Mouse (Mus musculus): ENCODE measurements around the gene Usp25. TPM values are rescaled to one million over a fixed set of nuclear protein-coding genes. Genes with fewer than 3 reads are reported as not detected.

Usp25 gene
- polyA plus RNA-seq, 1 experiment from 2014 or later, result 29.9 TPM

GRCm38 (mm10) chr16:77093526-77093925, 80.0 kb downstream of the Usp25 start:
- no peak overlapping the region for H3K9ac ChIP-seq (ENCODE audit: low read depth, low read length)
- no peaks in the 10 kb centered on the region for H3K9me3 ChIP-seq (replicated peaks; ENCODE audit: control insufficient read depth, low read length)
- H3K27me3 ChIP-seq (ENCODE audit: control insufficient read depth, insufficient read depth, low read length), result no peaks in the 10 kb centered on the region
- H3K4me3 ChIP-seq (ENCODE audit: low read depth, low read length), result no peak overlapping the region
- no peaks in the 10 kb centered on the region for H3K4me1 ChIP-seq (ENCODE audit: control insufficient read depth, insufficient read depth, low read length)
- 76% methylated on average over 9 of the region's 9 CpGs for WGBS (ENCODE audit: insufficient replicate concordance)
- peaks cover 6% of the 10 kb centered on the region; the same call in 1 of the 2 replicates for H3K36me3 ChIP-seq (ENCODE audit: control insufficient read depth, insufficient read depth, low read length)
- no peak for ATAC-seq (replicated peaks; ENCODE audit: insufficient number of reproducible peaks, low FRiP score, low TSS enrichment)
- no peak overlapping the region for H3K4me2 ChIP-seq
- no peak overlapping the region for H3K27ac ChIP-seq (ENCODE audit: low read depth, low read length)

DNA sequence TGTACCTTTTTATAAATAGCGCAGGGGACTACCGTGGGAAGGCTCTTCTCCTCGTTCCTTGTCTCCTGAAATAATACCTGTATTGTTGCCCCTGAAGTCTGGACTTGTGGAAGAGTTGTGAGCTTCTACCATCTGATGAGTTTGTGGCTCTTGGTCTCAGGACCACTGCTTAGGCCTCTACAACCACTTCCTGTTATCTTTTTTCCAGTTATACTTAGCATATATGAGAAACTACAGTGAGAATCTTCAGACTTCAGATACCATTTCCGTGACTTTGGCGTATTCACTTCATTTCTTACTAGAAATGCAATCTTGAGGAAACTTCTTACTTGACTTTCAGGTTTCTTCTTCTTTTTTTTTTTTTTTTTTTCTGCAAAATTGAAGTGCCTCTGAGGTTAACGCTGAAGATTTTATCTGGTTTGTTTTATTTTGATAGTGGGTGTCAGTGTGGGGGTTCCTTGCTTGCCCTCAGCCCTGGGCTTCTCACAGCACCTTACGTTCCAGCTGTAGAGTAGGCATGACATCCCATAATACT, 81.6 kb downstream of the Usp25 start:
- ATAC-seq (replicated peaks; ENCODE audit: insufficient number of reproducible peaks, low FRiP score, low TSS enrichment), result no peak
- 80% methylated on average over 7 of the region's 7 CpGs for WGBS (ENCODE audit: insufficient replicate concordance)
- peaks cover 6% of the 10 kb centered on the region; the same call in 1 of the 2 replicates for H3K36me3 ChIP-seq (ENCODE audit: control insufficient read depth, insufficient read depth, low read length)

GRCm38 (mm10) chr16:77099018-77099869, 85.7 kb downstream of the Usp25 start:
- peaks cover 11% of the 10 kb centered on the region for H3K36me3 ChIP-seq (ENCODE audit: control insufficient read depth, insufficient read depth, low read length)
- WGBS (ENCODE audit: insufficient replicate concordance), result 75% methylated on average over 8 of the region's 8 CpGs

More for the DNA sequence above, 81.6 kb downstream of the Usp25 start:
- Histone ChIP-seq H3K27ac (ENCODE audit: low read depth, low read length) (no peak overlapping the region), H3K9ac (ENCODE audit: low read depth, low read length) (no peak overlapping the region), H3K9me3 (replicated peaks; ENCODE audit: control insufficient read depth, low read length) (no peaks in the 10 kb centered on the region), H3K27me3 (ENCODE audit: control insufficient read depth, insufficient read depth, low read length) (no peaks in the 10 kb centered on the region), H3K4me1 (ENCODE audit: control insufficient read depth, insufficient read depth, low read length) (no peaks in the 10 kb centered on the region), H3K4me2 (no peak overlapping the region), H3K4me3 (ENCODE audit: low read depth, low read length) (no peak overlapping the region)

GRCm38 (mm10) chr16:77103637-77104264, 90.2 kb downstream of the Usp25 start:
- no peak overlapping the region for H3K9ac ChIP-seq (ENCODE audit: low read depth, low read length)
- no peaks in the 10 kb centered on the region for H3K9me3 ChIP-seq (replicated peaks; ENCODE audit: control insufficient read depth, low read length)
- 86% methylated on average over 5 of the region's 5 CpGs for WGBS (ENCODE audit: insufficient replicate concordance)
- no peaks in the 10 kb centered on the region for H3K4me1 ChIP-seq (ENCODE audit: control insufficient read depth, insufficient read depth, low read length)
- H3K36me3 ChIP-seq (ENCODE audit: control insufficient read depth, insufficient read depth, low read length), result peaks cover 6% of the 10 kb centered on the region
- H3K4me2 ChIP-seq, result no peak overlapping the region
- H3K27me3 ChIP-seq (ENCODE audit: control insufficient read depth, insufficient read depth, low read length), result no peaks in the 10 kb centered on the region
- no peak for ATAC-seq (replicated peaks; ENCODE audit: insufficient number of reproducible peaks, low FRiP score, low TSS enrichment)
- H3K4me3 ChIP-seq (ENCODE audit: low read depth, low read length), result no peak overlapping the region
- no peak overlapping the region for H3K27ac ChIP-seq (ENCODE audit: low read depth, low read length)

More at GRCm38 (mm10) chr16:77099018-77099869, 85.7 kb downstream of the Usp25 start:
- no peak overlapping the region for H3K9ac ChIP-seq (ENCODE audit: low read depth, low read length)
- no peak for ATAC-seq (replicated peaks; ENCODE audit: insufficient number of reproducible peaks, low FRiP score, low TSS enrichment)
- H3K27me3 ChIP-seq (ENCODE audit: control insufficient read depth, insufficient read depth, low read length), result no peaks in the 10 kb centered on the region
- no peak overlapping the region for H3K27ac ChIP-seq (ENCODE audit: low read depth, low read length)
- H3K4me1 ChIP-seq (ENCODE audit: control insufficient read depth, insufficient read depth, low read length), result no peaks in the 10 kb centered on the region
- no peak overlapping the region for H3K4me2 ChIP-seq
- no peak overlapping the region for H3K4me3 ChIP-seq (ENCODE audit: low read depth, low read length)
- H3K9me3 ChIP-seq (replicated peaks; ENCODE audit: control insufficient read depth, low read length), result no peaks in the 10 kb centered on the region

DNA sequence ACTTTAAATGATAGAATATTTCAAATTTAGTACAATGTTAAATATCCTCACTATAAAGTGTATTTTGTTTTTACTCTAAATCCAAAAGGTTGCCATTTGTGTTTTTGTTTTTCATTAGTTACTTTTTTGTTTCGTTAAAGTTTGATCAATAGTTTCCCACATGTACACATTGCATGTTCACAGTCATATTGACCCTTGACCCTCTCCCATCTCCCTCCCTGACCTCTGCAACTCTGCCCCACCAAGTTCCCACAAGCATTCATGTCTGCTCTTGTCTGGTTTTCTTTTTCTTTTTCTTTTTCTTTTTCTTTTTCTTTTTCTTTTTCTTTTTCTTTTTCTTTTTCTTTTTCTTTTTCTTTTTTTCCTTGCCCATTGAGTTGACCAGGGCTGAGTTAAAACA, 97.8 kb downstream of the Usp25 start:
- Histone ChIP-seq H3K36me3 (ENCODE audit: control insufficient read depth, insufficient read depth, low read length) (peaks cover 15% of the 10 kb centered on the region), H3K4me1 (ENCODE audit: control insufficient read depth, insufficient read depth, low read length) (no peaks in the 10 kb centered on the region), H3K27ac (ENCODE audit: low read depth, low read length) (no peak overlapping the region), H3K9ac (ENCODE audit: low read depth, low read length) (no peak overlapping the region), H3K4me3 (ENCODE audit: low read depth, low read length) (no peak overlapping the region), H3K4me2 (no peak overlapping the region), H3K27me3 (ENCODE audit: control insufficient read depth, insufficient read depth, low read length) (no peaks in the 10 kb centered on the region), H3K9me3 (replicated peaks; ENCODE audit: control insufficient read depth, low read length) (no peaks in the 10 kb centered on the region)
- no peak for ATAC-seq (replicated peaks; ENCODE audit: insufficient number of reproducible peaks, low FRiP score, low TSS enrichment)
- WGBS (ENCODE audit: insufficient replicate concordance), result 81% methylated on average over 1 of the region's 1 CpGs

GRCm38 (mm10) chr16:77125908-77126307, 112.4 kb downstream of the Usp25 start:
- H3K9me3 ChIP-seq (replicated peaks; ENCODE audit: control insufficient read depth, low read length), result no peaks in the 10 kb centered on the region
- no peak for ATAC-seq (replicated peaks; ENCODE audit: insufficient number of reproducible peaks, low FRiP score, low TSS enrichment)
- H3K27ac ChIP-seq (ENCODE audit: low read depth, low read length), result no peak overlapping the region
- no peak overlapping the region for H3K9ac ChIP-seq (ENCODE audit: low read depth, low read length)
- 41% methylated on average over 1 of the region's 1 CpGs for WGBS (ENCODE audit: insufficient replicate concordance)
- no peaks in the 10 kb centered on the region for H3K4me1 ChIP-seq (ENCODE audit: control insufficient read depth, insufficient read depth, low read length)
- H3K4me2 ChIP-seq, result no peak overlapping the region
- no peaks in the 10 kb centered on the region for H3K27me3 ChIP-seq (ENCODE audit: control insufficient read depth, insufficient read depth, low read length)
- no peak overlapping the region for H3K4me3 ChIP-seq (ENCODE audit: low read depth, low read length)
- H3K36me3 ChIP-seq (ENCODE audit: control insufficient read depth, insufficient read depth, low read length), result no peaks in the 10 kb centered on the region

GRCm38 (mm10) chr16:77128683-77129082, 115.2 kb downstream of the Usp25 start:
- no peaks in the 10 kb centered on the region for H3K27me3 ChIP-seq (ENCODE audit: control insufficient read depth, insufficient read depth, low read length)
- no peaks in the 10 kb centered on the region for H3K9me3 ChIP-seq (replicated peaks; ENCODE audit: control insufficient read depth, low read length)
- H3K4me2 ChIP-seq, result no peak overlapping the region
- no peak overlapping the region for H3K4me3 ChIP-seq (ENCODE audit: low read depth, low read length)
- H3K9ac ChIP-seq (ENCODE audit: low read depth, low read length), result no peak overlapping the region
- no peak for ATAC-seq (replicated peaks; ENCODE audit: insufficient number of reproducible peaks, low FRiP score, low TSS enrichment)
- no peaks in the 10 kb centered on the region for H3K4me1 ChIP-seq (ENCODE audit: control insufficient read depth, insufficient read depth, low read length)
- WGBS (ENCODE audit: insufficient replicate concordance), result 34% methylated on average over 5 of the region's 5 CpGs
- no peak overlapping the region for H3K27ac ChIP-seq (ENCODE audit: low read depth, low read length)
- no peaks in the 10 kb centered on the region for H3K36me3 ChIP-seq (ENCODE audit: control insufficient read depth, insufficient read depth, low read length)

DNA sequence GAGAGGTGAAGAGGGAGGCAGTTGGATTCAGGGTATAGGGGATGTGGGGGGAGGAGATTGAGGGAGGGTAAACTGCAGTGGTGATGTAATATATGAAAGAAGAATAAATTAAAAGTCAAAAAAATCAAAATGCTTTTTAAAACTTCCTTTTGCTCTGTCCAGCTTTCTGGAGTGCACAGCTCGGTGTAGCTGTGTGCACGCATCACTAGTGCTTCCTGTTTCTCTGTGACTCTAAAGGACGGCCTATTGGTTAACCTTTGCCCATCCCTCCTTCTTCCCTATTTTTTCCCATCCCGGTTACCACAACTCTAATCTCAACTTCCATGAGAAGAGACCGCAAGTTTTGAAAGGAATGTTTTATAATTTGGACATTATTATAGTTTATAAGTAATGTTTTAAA, 119.5 kb downstream of the Usp25 start:
- H3K36me3 ChIP-seq (ENCODE audit: control insufficient read depth, insufficient read depth, low read length), result no peaks in the 10 kb centered on the region
- H3K9ac ChIP-seq (ENCODE audit: low read depth, low read length), result no peak overlapping the region
- H3K27ac ChIP-seq (ENCODE audit: low read depth, low read length), result no peak overlapping the region
- H3K4me3 ChIP-seq (ENCODE audit: low read depth, low read length), result no peak overlapping the region
- H3K9me3 ChIP-seq (replicated peaks; ENCODE audit: control insufficient read depth, low read length), result no peaks in the 10 kb centered on the region
- no peak for ATAC-seq (replicated peaks; ENCODE audit: insufficient number of reproducible peaks, low FRiP score, low TSS enrichment)
- H3K4me2 ChIP-seq, result no peak overlapping the region
- WGBS (ENCODE audit: insufficient replicate concordance), result 83% methylated on average over 5 of the region's 5 CpGs
- H3K4me1 ChIP-seq (ENCODE audit: control insufficient read depth, insufficient read depth, low read length), result no peaks in the 10 kb centered on the region
- no peaks in the 10 kb centered on the region for H3K27me3 ChIP-seq (ENCODE audit: control insufficient read depth, insufficient read depth, low read length)

Measured in heart, embryonic 11.5 days (tissue).